Mouse (Mus musculus): ENCODE results near the gene Rgs19. TPM values are rescaled to one million over a fixed set of nuclear protein-coding genes. Genes with fewer than 3 reads are reported as not detected.

The Rgs19 gene
- polyA plus RNA-seq, 1 experiment from 2014 or later: 51.8 TPM

GRCm38 (mm10) chr2:181671984-181672383, 21.8 kb downstream of the Rgs19 start:
- Histone ChIP-seq H3K4me2 (no peak overlapping the region), H3K4me3 (ENCODE audit: low read depth, low read length) (peak overlapping the region; percentile 45; the same call in 1 of the 2 replicates)

GRCm38 (mm10) chr2:181671326-181671725, 22.5 kb downstream of the Rgs19 start, which contains the start of gene Sox18:
TSS of gene Sox18 (minus strand) at chr2:181671640.
- H3K36me3 ChIP-seq (ENCODE audit: control insufficient read depth, insufficient read depth, low read length): no peaks in the 10 kb centered on the region
- 1% methylated on average over 43 of the region's 43 CpGs for WGBS
- peak within 1 kb of the TSS; percentile 64 for H3K4me2 ChIP-seq
- peaks cover 62% of the 10 kb centered on the region for H3K27me3 ChIP-seq (replicated peaks; ENCODE audit: control insufficient read depth, insufficient read depth, low read length)
- peak within 1 kb of the TSS; percentile 45 for H3K4me3 ChIP-seq (ENCODE audit: low read depth, low read length)
- peak; percentile 29; the same call in 1 of the 2 replicates for ATAC-seq (replicated peaks; ENCODE audit: low FRiP score)
- no peak within 1 kb of the TSS for H3K27ac ChIP-seq (ENCODE audit: low read depth, low read length)
- H3K9me3 ChIP-seq (ENCODE audit: control insufficient read depth, low read length): no peaks in the 10 kb centered on the region
- H3K4me1 ChIP-seq (replicated peaks; ENCODE audit: control insufficient read depth, insufficient read depth, low read length): peaks cover 12% of the 10 kb centered on the region
- peak within 1 kb of the TSS; percentile 35; the same call in 1 of the 2 replicates for H3K9ac ChIP-seq (ENCODE audit: low read depth, low read length)
- DNase-seq (ENCODE audit: low spot score): peak; percentile 58

More at GRCm38 (mm10) chr2:181671984-181672383, 21.8 kb downstream of the Rgs19 start:
- Histone ChIP-seq H3K27me3 (replicated peaks; ENCODE audit: control insufficient read depth, insufficient read depth, low read length) (peaks cover 62% of the 10 kb centered on the region), H3K36me3 (ENCODE audit: control insufficient read depth, insufficient read depth, low read length) (no peaks in the 10 kb centered on the region), H3K9me3 (ENCODE audit: control insufficient read depth, low read length) (no peaks in the 10 kb centered on the region), H3K9ac (ENCODE audit: low read depth, low read length) (no peak overlapping the region), H3K27ac (ENCODE audit: low read depth, low read length) (no peak overlapping the region), H3K4me1 (replicated peaks; ENCODE audit: control insufficient read depth, insufficient read depth, low read length) (peaks cover 12% of the 10 kb centered on the region)
- DNase-seq (ENCODE audit: low spot score) (no peak), ATAC-seq (replicated peaks; ENCODE audit: low FRiP score) (no peak)
- WGBS: 34% methylated on average over 7 of the region's 7 CpGs

- ATAC-seq (replicated peaks; ENCODE audit: low FRiP score) (no peak), DNase-seq (ENCODE audit: low spot score) (peak; percentile 54)
- Histone ChIP-seq H3K9ac (ENCODE audit: low read depth, low read length) (peak overlapping the region; percentile 35; the same call in 1 of the 2 replicates), H3K4me1 (replicated peaks; ENCODE audit: control insufficient read depth, insufficient read depth, low read length) (peaks cover 12% of the 10 kb centered on the region), H3K9me3 (ENCODE audit: control insufficient read depth, low read length) (no peaks in the 10 kb centered on the region), H3K27ac (ENCODE audit: low read depth, low read length) (no peak overlapping the region), H3K4me2 (peak overlapping the region; percentile 64), H3K4me3 (ENCODE audit: low read depth, low read length) (peak overlapping the region; percentile 45), H3K27me3 (replicated peaks; ENCODE audit: control insufficient read depth, insufficient read depth, low read length) (peaks cover 62% of the 10 kb centered on the region), H3K36me3 (ENCODE audit: control insufficient read depth, insufficient read depth, low read length) (no peaks in the 10 kb centered on the region)
- WGBS: 2% methylated on average over 41 of the region's 41 CpGs
These were observed 22.9 kb downstream of the Rgs19 start for GRCm38 (mm10) chr2:181670913-181671311.

- peaks cover 9% of the 10 kb centered on the region for H3K4me1 ChIP-seq (replicated peaks; ENCODE audit: control insufficient read depth, insufficient read depth, low read length)
- peak overlapping the region; percentile 35; the same call in 1 of the 2 replicates for H3K9ac ChIP-seq (ENCODE audit: low read depth, low read length)
- 5% methylated on average over 56 of the region's 56 CpGs for WGBS
- DNase-seq (ENCODE audit: low spot score): no peak
- H3K36me3 ChIP-seq (ENCODE audit: control insufficient read depth, insufficient read depth, low read length): no peaks in the 10 kb centered on the region
- no peak overlapping the region for H3K27ac ChIP-seq (ENCODE audit: low read depth, low read length)
- ATAC-seq (replicated peaks; ENCODE audit: low FRiP score): no peak
- H3K27me3 ChIP-seq (replicated peaks; ENCODE audit: control insufficient read depth, insufficient read depth, low read length): peaks cover 62% of the 10 kb centered on the region
- no peaks in the 10 kb centered on the region for H3K9me3 ChIP-seq (ENCODE audit: control insufficient read depth, low read length)
- peak overlapping the region; percentile 45 for H3K4me3 ChIP-seq (ENCODE audit: low read depth, low read length)
- H3K4me2 ChIP-seq: peak overlapping the region; percentile 64
These were observed 23.4 kb downstream of the Rgs19 start for GRCm38 (mm10) chr2:181670285-181670912.

DNA sequence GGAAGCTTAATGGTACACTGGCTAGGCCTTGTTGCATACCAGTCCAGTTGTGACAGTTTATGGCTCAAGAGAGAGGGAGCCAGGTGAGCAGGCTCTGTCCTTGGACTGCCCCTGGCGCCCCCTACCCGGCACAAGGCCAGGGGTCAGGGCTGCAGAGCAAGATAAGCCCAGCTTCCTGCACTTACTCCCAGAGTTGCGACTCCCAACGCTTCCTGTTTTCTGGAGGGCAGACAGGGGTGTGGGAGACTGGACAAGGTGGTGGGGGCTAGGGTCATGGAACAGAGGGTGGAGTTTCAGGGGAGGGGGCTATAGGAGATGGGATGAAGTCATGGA, 30.5 kb downstream of the Rgs19 start:
- Histone ChIP-seq H3K4me2 (no peak overlapping the region), H3K9ac (ENCODE audit: low read depth, low read length) (no peak overlapping the region), H3K36me3 (ENCODE audit: control insufficient read depth, insufficient read depth, low read length) (no peaks in the 10 kb centered on the region), H3K27me3 (replicated peaks; ENCODE audit: control insufficient read depth, insufficient read depth, low read length) (peaks cover 3% of the 10 kb centered on the region), H3K9me3 (ENCODE audit: control insufficient read depth, low read length) (no peaks in the 10 kb centered on the region), H3K27ac (ENCODE audit: low read depth, low read length) (peak overlapping the region; percentile 46; the same call in 1 of the 2 replicates), H3K4me1 (replicated peaks; ENCODE audit: control insufficient read depth, insufficient read depth, low read length) (peaks cover 14% of the 10 kb centered on the region), H3K4me3 (ENCODE audit: low read depth, low read length) (no peak overlapping the region)
- peak; percentile 24 for ATAC-seq (replicated peaks; ENCODE audit: low FRiP score)
- DNase-seq (ENCODE audit: low spot score): no peak
- WGBS: 12% methylated on average over 4 of the region's 4 CpGs

DNA sequence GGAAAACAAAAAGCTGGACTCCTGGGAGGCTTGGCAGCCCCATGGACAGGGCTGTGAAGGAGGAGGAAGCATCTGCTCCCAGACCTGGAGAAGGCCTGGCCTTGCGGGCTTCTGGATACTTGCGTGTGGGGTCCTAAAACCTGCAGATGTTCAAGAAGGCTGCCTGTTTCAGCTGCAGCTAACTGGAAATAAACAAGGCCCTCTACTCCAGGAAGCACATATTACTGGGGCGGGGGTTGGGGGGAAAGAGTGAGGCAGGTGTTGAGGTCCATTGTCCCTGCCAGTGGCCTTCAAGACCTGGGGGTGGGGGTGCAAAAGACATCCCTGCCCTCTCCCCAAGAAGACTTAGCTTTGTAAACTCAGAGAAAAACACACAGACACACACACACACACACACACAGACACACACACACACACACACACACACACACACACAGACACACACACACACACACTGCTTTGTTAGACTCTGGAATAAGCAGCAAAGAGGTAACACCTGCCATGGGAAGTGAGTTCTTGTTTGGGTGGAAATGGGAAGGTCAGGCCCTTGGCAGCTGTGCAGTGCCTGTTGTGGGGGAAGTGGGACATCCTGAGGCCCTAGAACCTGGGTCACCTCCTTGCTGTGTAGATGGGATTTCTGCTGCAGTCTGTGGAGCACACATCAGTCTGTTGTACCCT, 31.0 kb downstream of the Rgs19 start:
- no peak overlapping the region for H3K9ac ChIP-seq (ENCODE audit: low read depth, low read length)
- no peaks in the 10 kb centered on the region for H3K36me3 ChIP-seq (ENCODE audit: control insufficient read depth, insufficient read depth, low read length)
- H3K27ac ChIP-seq (ENCODE audit: low read depth, low read length): peak overlapping the region; percentile 46; the same call in 1 of the 2 replicates
- WGBS: 73% methylated on average over 3 of the region's 3 CpGs
- H3K4me1 ChIP-seq (replicated peaks; ENCODE audit: control insufficient read depth, insufficient read depth, low read length): peaks cover 14% of the 10 kb centered on the region
- no peak overlapping the region for H3K4me2 ChIP-seq
- H3K9me3 ChIP-seq (ENCODE audit: control insufficient read depth, low read length): no peaks in the 10 kb centered on the region
- peak; percentile 3; the same call in 1 of the 2 replicates for ATAC-seq (replicated peaks; ENCODE audit: low FRiP score)
- H3K27me3 ChIP-seq (replicated peaks; ENCODE audit: control insufficient read depth, insufficient read depth, low read length): no peaks in the 10 kb centered on the region
- H3K4me3 ChIP-seq (ENCODE audit: low read depth, low read length): no peak overlapping the region
- no peak for DNase-seq (ENCODE audit: low spot score)

DNA sequence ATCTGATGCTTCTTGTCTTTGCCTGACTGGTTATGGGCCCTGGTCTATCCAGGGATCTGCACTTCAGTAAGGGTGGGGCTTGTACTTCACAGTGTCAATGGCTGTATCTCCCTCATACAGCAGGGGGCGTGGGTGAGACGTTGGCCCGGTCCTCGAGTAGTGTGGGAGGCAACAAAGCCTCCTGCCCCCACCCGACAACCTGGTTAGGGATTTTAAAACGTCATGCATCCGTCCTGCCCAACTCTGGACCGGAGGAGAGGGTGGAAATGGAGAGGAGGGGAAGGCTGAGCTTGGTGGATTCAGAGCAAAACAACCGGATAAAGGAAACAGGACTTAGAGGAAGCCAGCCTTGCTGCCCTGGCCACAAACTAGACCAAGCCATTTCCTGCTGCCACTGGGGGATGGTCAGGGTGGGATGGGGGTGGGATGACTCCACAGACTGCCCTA, 34.1 kb downstream of the Rgs19 start:
- peak overlapping the region; percentile 23; the same call in 1 of the 2 replicates for H3K4me2 ChIP-seq

GRCm38 (mm10) chr2:181658930-181659555, 34.7 kb downstream of the Rgs19 start:
- Histone ChIP-seq H3K4me3 (ENCODE audit: low read depth, low read length) (no peak overlapping the region), H3K27me3 (replicated peaks; ENCODE audit: control insufficient read depth, insufficient read depth, low read length) (no peaks in the 10 kb centered on the region), H3K27ac (ENCODE audit: low read depth, low read length) (no peak overlapping the region), H3K9me3 (ENCODE audit: control insufficient read depth, low read length) (no peaks in the 10 kb centered on the region), H3K4me1 (replicated peaks; ENCODE audit: control insufficient read depth, insufficient read depth, low read length) (peaks cover 14% of the 10 kb centered on the region), H3K36me3 (ENCODE audit: control insufficient read depth, insufficient read depth, low read length) (peaks cover 9% of the 10 kb centered on the region; the same call in 1 of the 2 replicates), H3K9ac (ENCODE audit: low read depth, low read length) (no peak overlapping the region), H3K4me2 (0 out of 2 replicates have a peak overlapping the region, but pooled peaks have one; percentile 23)
- peak; percentile 54 for ATAC-seq (replicated peaks; ENCODE audit: low FRiP score)
- peak; percentile 46 for DNase-seq (ENCODE audit: low spot score)
- WGBS: 32% methylated on average over 17 of the region's 17 CpGs

More for the DNA sequence above, 34.1 kb downstream of the Rgs19 start:
- 8% methylated on average over 9 of the region's 9 CpGs for WGBS
- no peak overlapping the region for H3K27ac ChIP-seq (ENCODE audit: low read depth, low read length)
- ATAC-seq (replicated peaks; ENCODE audit: low FRiP score): peak; percentile 82
- H3K9me3 ChIP-seq (ENCODE audit: control insufficient read depth, low read length): no peaks in the 10 kb centered on the region
- no peaks in the 10 kb centered on the region for H3K27me3 ChIP-seq (replicated peaks; ENCODE audit: control insufficient read depth, insufficient read depth, low read length)
- DNase-seq (ENCODE audit: low spot score): peak; percentile 73
- H3K9ac ChIP-seq (ENCODE audit: low read depth, low read length): no peak overlapping the region
- H3K4me1 ChIP-seq (replicated peaks; ENCODE audit: control insufficient read depth, insufficient read depth, low read length): peaks cover 14% of the 10 kb centered on the region
- H3K4me3 ChIP-seq (ENCODE audit: low read depth, low read length): no peak overlapping the region
- peaks cover 8% of the 10 kb centered on the region; the same call in 1 of the 2 replicates for H3K36me3 ChIP-seq (ENCODE audit: control insufficient read depth, insufficient read depth, low read length)

Data from liver, embryonic 11.5 days (tissue).